Mouse (Mus musculus) c-Kit-negative CD71-positive TER-119-positive erythroid progenitor cells, embryonic 14.5 days (primary cell): ENCODE data around the gene Scaf8.
"Not testable (repeated sequence)": the region's sequence is repeated elsewhere in the genome, so short reads cannot be mapped to it uniquely, and the experiment has no call there.

Experiments used
- DNase-seq: peaks from one replicate; pipeline ENCODE4 v3.0.0-alpha.2; 2013; ENCODE audit warnings: low read depth, low spot score

Gene Scaf8

DNA sequence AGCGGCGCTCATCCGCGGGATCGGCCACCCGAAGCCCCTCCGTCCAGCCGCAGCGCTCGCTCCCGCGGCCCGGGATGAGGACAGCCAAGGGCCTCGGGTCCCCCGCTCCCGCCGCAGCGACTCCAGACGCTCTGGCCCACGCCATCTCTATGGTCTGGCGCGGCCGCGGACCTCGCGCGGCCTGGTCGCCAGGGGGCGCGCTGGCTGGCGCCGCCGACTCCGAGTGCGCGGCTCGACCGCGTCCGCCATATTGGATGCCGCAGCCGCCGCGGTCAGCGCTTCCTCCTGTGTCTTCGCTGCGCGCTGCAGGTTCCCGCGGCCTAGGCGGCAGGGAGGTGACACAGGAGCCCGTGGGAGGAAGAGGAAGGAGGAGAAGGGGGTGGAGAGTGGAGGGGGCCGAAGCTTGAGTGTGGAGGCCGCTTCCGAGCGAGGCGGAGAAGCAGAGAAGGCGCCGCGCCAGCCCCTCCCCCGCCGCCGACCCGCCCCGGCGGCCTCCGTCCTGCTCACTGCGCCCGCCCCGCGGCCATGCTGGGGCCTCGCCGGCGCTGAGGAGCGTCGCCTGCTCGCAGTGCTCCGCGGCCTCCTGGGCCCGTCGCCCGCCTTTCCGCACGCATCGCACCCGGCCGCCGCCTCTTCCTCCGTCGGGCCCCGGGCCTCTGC is at the start of gene Scaf8:
TSS of gene Scaf8 (plus strand) at position 253 of the 660 bp plus-strand sequence.
- peak; percentile 80 for DNase-seq

DNA sequence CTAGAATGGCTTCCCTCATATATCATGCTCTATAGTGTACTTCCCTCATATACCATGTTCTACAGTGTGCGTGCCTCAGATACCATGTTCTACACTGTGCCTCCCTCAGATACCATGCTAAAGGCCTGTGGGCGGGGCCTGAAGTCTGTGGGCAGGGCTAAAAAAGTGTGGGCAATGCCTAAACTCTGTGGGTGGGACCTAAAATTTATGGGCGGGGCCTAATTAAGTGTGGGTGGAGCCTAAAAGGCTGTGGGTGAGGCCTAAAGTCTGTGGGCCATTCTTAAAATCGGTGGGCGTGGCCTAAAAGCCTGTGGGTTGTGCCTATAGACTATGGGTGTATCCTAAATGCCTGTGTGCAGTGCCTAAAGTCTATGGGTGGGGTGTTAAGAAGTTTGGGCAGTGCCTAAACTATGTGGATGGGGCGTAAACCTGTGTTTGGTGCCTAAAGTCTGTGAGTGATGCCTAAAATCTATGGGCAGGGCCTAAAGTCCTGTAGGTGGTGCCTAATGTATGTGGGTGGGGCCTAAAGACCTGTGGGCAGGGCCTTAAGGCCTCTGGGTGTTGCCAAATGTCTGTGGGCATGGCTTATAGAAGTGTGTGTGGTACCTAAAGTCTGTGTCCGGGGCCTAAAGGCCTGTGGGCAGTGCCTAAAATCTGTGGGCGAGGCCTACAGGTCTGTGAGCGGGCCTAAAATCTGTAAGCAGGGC is 39.5 kb upstream of the Scaf8 start:
- DNase-seq = no peak

DNA sequence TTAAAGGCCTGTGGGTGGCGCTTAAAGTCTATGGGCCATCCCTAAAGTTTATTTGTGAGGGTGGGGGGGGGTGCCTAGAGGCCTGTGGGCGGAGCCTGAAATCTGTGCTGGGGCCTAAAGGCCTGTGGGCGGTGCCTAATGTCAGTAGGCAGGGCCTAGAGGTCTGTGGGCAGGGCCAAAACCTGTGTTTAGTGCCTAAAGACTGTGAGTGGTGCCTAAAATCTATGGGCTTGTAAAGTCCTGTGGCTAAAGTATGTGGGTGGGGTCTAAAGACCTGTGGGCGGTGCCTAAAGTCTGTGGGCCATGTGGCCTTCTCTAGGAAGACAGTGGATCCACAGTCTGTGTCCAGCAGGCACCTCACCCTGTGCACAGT is 38.9 kb upstream of the Scaf8 start:
- DNase-seq = no peak

DNA sequence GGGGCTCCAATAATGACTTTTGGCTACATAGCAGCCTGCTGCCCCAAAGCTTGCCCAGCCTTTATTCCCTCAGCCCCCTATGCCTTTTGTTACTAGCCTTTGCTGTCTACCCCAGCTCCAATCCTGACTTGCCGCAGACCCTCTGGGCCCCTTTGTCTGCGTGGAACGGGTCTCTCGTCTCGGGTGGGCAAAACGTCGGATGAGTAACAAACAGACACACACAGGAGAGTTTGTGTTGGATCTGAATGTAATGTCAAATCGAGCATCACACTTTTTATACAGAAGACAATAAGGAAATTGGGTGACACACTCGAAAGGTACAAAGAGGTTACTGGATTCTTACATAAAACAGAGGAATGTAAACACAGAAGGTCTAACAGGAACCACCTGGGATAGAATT is 36.8 kb upstream of the Scaf8 start:
- DNase-seq = not testable (repeated sequence)

DNA sequence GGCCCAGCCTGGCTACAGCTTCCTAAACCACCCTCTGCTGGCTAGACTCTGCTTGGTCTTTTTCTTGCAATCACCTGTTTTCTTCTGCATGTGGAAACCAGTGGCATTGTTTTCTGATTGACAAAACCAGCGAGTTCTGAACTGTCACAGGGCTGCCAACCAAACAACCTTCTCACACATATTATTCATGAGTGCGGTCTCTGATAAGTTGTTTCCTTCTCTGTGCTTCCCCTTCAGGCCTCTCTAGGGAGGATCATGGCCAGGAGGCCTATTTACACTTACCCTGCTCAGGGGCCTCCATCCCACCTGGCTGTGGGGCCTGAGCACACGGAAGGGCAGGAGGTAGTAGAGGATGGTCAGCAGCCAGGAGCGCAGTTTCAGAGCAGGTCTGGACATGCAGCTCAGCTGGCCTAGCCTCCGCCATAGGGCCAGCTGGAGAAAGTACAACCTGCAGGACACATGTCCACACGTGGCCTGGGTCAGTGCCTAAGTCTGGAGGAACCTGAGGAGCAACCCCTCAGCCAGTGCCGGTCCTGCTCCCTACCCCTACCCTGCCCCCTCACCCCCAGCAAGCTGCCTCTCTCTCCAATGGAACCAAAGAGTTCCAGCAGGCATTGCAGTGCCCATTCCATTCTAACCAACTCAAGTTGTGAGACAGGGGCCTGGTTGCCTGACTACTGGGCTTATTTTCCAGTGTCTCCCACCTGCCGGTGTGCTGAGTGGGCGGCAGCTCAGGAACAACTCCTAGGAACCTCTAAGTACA is 34.0 kb upstream of the Scaf8 start:
- DNase-seq = not testable (repeated sequence)

DNA sequence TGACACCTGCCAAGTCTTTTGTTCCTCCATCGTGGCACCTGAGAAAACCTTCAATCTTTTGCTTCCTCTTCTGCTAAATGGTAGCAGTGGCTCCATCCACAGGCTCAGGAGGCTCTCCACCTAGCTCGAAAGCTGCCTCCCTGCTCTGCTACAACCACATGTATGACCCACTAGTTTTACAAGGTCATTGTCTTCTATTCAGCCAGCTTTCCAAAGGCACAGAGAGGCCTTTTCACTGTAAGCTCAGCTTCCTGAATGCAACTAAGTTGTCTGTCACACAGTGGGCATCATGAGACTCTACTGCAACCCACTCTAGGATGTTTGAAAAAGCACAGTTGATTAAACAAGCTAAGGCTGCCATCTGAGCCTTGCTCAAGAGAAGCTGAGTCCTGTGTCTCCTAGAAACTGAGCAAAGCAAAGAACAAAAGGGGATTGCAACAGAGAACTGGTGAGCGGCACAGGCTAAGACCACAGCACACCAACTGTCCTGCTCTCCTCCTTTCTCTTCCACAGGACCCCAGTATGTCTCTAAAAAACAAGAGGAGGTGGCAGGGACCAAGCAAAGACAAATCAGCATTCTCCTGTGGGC is 33.2 kb upstream of the Scaf8 start:
- not testable (repeated sequence) for DNase-seq

DNA sequence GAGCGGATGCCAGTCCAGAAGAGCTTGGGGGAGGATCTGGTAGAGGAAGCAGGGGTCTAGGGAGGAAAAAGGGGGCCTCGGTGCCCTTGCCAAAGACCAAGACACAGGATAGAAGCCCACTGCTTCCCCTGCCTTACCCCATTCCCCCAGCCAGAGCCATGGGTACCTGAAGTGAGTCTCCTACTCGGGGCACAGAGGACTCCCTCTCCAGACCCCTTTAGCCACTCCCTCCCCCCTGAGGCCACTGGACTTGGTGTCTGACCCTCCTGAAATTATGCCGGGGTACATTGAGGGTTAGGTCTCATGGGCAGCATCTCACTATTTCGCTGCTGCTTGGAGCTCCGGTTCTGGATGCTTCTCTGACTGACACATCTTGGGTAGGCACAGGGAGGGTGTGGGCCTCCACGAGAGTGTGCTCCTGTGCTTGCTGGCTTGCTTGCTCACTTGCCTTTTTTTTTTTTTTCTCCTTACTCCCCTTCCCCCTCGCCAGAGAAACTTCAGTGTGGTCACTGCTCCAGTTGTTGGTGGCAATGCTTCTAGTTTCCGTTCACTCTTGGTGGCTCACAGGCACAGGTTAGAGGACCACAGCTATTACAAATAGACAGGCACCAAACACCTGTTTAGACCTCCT is 32.5 kb upstream of the Scaf8 start:
- DNase-seq = not testable (repeated sequence)

DNA sequence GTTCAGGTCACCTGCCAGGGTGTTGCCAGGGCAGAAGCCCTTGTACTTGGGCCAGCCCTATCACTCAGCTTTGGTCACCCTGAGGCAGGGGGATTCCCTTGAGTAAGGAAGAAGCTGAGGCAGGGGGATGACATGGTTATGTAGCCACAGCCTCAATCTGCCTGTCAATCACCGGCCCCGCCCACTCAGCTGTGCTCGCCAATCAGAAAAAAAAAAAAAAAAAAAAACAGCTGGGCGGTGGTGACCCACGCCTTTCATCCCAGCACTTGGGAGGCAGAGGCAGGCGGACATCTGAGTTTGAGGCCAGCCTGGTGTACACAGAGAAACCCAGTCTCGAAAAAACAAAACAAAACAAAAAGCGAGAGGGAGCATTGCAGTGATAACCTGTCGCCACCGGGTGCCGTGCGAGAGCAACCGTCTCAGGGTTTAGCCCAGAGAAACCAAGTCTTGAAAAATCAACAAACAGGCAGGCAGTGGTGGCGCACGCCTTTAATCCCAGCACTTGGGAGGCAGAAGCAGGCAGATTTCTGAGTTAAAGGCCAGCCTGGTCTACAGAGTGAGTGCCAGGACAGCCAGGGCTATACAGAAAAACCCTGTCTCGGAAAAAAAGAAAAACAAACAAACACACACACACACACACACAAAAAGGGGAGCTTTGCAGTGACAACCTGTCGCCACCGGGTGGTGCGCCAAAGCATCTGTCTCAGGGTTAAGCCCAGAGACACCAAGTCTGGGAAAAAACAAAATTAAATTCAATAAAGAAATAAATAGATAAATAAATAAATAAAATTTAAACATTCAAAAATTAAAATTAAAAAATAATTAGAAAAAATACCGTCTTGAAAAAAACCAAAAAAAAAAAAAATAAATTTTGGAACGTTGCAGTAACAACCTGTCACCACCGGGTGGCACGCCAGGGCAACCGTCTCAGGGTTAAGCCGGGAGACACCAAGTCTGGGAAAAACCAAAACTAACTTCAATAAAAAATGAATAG is 31.7 kb upstream of the Scaf8 start:
- DNase-seq = peak; percentile 34

DNA sequence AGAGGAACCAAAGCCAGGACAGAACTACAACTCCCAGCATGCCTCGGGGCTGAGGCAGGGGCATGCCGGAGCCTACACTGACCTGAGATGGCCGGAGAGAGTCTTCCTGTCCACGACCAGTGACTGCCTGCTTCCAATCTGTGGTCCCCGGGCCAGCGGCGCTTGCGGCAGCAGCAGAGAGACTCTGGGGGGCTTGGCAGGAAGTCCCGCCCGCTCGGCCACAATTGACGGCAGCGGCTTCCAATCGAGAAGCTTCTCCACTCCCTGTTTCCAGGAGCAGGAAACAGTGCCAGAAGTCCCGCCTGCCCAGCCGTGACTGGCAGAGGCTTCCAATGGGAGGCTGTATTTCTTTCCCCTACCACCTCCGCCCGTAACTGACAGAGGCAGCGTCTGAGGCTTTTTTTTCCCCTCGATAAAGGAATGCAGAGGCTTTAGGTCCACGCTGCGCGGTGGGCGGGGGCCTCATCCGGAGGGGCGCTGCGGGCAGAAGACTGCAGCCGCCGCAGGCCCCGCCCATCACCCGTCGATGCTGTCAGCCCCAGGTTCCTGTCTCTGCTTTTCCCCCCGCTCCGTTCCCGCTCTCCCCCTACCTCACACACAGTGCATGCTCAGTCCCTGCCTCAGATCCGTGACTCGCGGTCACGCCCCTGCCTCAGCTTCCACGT is 30.8 kb upstream of the Scaf8 start:
- peak; percentile 77 for DNase-seq

DNA sequence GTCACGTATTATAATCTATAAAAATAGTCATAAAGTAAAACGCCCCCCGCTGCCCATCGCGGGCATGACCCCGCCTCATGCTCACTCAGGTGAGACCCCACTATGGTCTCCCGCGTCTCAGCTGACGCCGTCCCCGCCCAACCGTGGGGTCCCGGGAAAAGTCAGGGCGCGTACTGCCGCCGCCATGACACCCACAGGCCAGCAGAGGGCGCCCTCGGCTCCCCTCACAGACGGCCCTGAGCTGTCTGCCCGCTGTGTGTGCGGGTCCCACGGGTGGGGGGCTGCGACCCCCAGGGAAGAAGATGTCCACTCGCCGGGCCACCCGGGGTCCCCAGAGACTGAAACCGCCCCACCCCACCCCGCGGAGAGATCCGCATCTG is 30.2 kb upstream of the Scaf8 start:
- peak; percentile 56 for DNase-seq

DNA sequence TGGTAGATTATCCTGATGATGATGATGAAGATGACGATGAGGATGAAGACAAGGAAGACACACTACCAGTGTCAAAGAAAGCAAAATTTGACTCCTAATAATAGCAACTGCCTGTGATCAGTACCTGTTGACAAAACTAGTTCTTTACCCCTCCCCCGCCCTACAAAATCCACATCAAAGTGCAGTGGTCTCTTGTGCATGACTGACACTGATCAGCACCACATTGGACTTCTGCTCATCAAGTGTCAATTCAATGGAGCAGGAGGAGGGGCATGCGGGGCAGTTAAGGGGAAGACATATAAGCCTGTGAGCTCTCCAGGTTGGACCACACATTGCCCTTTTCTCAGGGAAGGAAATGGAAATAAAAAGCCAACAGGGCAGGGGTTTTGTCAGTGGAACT is 29.6 kb upstream of the Scaf8 start:
- no peak for DNase-seq

DNA sequence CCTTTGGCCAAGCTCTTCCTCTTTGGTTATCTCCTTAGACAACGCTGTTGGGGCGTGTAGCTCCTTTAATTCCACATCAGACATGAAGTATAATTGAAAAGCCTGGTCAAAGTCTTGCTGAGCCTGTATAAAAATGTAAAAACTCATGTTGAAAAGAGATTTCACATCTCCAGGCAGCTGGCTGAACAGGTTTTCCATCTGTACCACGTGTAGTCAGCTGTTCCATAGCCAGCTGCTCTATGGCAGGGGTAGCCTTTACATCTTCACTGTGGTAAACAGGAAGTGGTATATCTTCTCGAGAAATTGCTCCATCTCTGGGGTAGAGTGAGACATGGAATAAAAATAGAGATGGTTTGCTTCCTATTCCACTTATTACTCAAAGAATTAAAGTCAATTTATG is 22.1 kb upstream of the Scaf8 start:
- DNase-seq = no peak

DNA sequence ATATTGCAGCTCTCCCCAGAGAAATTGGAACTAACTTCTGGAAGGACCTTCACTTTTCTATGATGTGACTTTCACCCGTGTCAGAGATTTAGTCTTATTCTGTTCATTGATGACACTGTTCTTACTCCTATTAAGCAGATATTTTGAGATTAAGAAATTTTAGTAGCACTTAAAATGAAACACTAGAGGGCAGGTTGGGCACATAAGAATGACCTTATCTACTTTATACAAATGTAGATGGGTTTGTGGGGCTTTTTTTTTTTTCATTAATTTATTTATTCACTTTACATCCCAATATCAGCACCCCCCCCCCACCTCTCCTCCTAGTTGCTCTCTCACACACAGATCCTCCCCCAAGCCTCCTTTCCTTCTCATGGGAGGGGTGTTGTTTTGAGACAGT is 15.5 kb upstream of the Scaf8 start:
- not testable (repeated sequence) for DNase-seq

DNA sequence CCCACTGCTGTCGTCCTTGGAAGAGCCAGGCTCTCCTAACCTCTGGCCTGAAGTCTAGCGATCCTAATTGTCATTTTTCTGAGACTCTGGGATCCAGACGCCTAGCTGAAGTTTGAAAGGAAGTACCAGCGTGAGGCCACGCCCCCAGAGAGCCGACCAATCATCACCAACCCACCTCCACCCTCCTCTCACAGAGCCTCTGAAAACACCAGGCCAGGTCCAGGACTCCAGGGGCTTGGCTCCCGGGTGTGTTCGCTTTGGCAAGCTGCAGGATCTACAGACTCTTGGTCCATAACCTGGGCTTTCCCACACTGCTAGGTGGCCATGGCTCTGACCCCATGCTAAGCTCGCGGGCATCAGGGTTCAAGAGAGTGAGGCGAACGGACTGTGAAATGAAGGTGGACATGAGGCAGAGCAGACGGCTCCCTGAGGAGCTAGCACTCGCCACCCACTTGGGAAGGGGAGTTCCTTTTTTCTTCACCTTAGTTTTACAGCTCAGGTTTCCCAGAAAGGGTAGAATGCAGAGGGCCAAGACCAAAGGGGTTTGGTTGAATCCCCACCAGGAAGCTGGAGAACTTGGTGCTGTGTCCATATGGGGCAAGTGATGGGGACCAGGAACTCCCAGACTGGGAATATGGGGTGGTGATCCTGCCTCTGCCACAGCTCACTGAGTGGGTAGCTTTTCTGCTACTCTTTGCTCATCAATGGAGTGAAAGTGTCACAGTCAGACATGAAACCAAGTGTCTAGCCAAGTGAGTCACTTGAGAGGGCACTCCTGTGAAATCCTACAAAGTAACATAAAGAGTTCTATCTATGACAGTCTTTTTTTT is 12.2 kb upstream of the Scaf8 start:
- peak; percentile 59 for DNase-seq

DNA sequence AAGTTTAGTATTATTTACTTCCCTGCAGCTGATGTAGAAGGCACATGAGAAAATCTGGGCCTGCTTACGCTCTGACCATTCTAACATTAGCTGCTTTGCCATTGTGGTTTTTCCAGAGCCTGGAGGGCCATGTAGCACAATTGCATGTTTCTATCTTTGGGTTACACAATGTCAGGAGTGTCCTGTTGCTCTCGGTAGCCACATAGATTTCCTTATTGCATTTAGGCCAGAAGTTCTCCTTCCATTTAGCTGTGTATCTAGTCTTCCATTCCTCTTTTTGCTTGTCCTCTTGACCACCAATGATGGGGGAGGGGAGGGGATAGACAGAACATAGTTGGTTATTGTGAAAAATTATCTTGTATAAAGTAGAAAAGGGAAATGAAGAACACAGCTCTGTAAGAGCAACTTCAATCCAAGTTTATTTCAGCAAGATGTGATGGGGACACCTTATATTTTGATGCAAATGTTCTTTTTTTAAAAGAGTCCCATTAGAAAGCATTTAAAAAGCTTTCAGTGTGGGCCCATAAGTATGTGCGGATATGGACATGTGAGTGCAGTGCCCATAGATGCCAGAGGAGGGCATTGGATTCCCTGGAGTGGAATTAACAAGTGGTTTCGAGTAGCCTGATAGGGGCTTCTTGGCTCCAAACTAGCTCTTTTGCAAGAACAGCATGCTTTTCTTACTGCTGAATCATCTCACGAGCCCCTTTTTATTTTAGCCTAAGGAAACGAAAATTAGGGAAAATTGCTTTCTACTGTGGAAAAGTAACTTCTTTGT is 10.4 kb upstream of the Scaf8 start:
- no peak for DNase-seq

DNA sequence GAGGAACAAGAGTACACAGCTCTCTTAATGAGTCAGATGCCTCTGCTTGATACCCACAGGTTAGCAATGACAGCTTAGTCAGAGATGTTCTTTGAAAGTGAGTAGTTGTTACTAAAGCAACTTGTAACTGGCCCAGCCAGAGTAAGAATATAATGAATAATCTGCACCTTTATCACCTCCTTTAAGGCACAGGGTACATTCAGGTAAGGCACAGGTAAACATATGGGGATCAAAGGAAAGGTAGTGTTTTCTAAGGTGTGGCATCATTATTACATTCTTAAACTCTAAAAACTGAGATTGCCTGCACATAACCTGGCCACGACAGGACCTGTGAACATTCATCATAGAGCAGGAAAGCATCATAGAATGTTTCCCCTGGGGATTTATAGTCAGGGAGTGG is 9.8 kb upstream of the Scaf8 start:
- no peak for DNase-seq

DNA sequence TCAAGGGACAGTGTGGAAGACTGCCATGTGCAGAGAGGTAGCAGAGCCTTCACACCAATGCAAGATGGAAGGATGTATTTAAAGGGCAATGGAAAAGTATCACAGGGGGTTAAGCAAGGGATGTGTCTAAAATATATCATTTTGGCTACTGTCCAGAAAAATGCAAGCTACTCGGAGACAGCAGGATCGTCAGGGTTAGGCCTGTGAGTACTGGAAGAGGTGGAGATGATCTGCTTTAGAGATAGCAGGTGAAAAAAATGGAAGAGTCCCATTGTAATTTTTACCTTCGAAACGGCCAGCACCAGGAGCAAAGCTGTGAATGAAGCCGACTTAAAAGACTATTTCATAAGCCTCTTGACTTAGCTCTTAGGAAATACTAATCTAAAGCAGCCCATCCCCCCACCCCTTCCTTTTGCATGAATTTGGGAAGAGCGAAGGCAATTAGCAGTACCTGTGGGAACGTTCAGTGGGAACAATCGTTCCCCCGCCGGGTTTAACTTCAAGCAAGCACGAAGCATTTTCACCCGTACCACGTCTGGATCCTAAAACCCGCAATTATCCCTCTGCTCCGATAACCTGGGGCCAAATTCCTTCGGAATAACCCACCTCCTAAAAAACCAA is 925 bp upstream of the Scaf8 start:
- peak; percentile 17 for DNase-seq

DNA sequence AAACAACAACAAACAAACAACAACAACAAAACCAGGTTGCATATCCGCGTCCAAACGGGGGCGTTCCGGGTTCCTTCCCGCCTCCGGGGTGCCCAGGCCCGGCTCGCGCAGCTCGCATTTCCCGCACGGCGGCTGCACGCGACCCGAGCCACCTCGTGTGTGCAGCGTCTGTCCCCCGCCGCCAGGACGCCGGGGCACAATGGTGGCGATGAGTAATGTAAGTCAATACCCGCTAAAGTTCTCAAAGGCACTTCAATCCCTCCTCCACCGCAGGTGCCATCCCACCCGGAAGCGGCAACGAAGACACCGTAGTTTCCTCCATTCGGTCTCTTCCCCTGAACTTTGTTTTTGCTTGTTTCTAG is 433 bp upstream of the Scaf8 start:
- DNase-seq = no peak
